Mouse (Mus musculus): ENCODE measurements around the gene Tarsl2.

The Tarsl2 gene

DNA sequence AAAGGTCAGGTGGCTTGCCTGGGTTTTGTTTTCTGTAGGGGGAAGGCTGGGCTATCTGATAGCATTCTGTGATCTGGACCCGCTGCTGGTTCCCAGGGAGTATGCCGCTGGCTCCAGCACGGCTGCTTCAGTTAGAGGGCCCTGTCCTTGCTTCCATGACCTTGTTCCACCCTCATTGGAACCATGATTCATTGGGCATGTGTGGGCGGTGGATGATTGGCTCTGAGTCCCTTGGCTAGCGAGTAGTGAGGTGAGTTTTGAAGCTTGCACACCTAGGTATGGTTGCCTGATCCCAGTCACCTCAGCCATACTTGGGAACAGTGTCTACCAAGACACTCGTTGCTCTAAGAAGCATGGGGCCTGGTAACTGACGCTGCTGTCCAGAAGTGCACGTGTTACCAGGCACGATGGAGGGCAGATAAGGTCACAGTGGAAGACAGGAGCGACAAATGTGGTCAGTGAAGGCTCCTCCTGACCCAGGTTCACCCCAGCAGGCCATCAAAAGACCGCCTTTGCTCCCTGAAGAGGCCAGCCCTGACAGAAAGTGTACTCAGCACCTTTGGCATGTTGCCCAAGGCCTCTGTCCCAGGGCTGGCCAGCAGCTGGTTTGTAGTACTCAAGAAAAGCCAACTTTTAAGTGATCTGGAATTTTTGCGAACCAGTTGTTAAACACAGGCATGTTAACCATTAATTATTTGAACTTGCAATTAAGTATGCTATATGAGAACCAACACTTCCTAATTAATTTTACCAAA lies 92.8 kb downstream of the Tarsl2 start:
- DNase-seq = no peak
